Mouse (Mus musculus): ENCODE measurements around the gene Lce3e. TPM values are rescaled to one million over a fixed set of nuclear protein-coding genes. Genes with fewer than 3 reads are reported as not detected.

Gene Lce3e
- total and polyA plus RNA-seq, 3 experiments, result not detected

DNA sequence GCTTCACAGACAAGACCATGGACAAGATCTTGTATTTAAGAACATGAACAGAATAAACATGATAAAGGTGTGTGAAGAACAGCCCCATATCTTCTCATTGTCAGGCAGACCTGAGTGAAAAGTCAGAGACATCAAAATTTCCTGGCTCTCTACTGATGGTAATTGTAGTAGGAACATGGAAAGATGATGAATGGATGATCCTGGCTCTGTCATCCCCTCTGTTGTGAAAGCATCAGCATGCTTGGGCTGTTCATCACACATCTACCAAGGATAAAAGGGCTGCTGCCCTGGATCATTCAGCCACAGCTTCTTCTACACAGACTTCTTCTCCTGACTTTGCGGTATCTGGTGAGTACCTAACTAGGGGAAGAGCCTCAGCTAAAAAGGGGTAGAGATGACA, 9.8 kb upstream of the Lce3e start, which contains the start of gene Lce3d:
Lce3d (plus strand) TSS at position 301 of the 400 bp plus-strand sequence.
- no peak for DNase-seq (ENCODE audit: low read depth, low spot score)
- Histone ChIP-seq H3K36me3 (ENCODE audit: control insufficient read depth in 1 of 2, insufficient read depth in 2 of 2, low read length in 2 of 2) (no peaks in the 10 kb centered on the region), H3K27ac (ENCODE audit: control insufficient read depth, low read depth, low read length) (no peak within 1 kb of the TSS), H3K27me3 (ENCODE audit: control insufficient read depth in 1 of 2, insufficient read depth in 2 of 2, low read length in 2 of 2) (no peaks in the 10 kb centered on the region), H3K9me3 (replicated peaks; ENCODE audit: insufficient read depth, low read length) (no peaks in the 10 kb centered on the region), H3K4me3 (ENCODE audit: control insufficient read depth in 1 of 2, insufficient read depth in 1 of 2, low read depth in 2 of 2, low read length in 2 of 2) (no peak within 1 kb of the TSS), H3K4me1 (ENCODE audit: control insufficient read depth in 1 of 2, insufficient read depth in 2 of 2, low read length in 2 of 2) (no peaks in the 10 kb centered on the region), H3K79me2 (ENCODE audit: control insufficient read depth, insufficient read depth, low read length, poor library complexity) (no peaks in the 10 kb centered on the region), H3K9ac (ENCODE audit: control insufficient read depth, low read depth, low read length, poor library complexity, severe bottlenecking) (no peak within 1 kb of the TSS)
- no peak for TF ChIP-seq MAZ (IDR thresholded peaks at IDR 0.05; ENCODE audit: low read depth, low read length)
- TF ChIP-seq JUND (IDR thresholded peaks at IDR 0.05; ENCODE audit: low read depth, low read length), result no peak
- TF ChIP-seq POLR2AphosphoS2 (IDR thresholded peaks at IDR 0.05; ENCODE audit: low read length), result no peak
- no peak for TF ChIP-seq POLR2A (IDR thresholded peaks at IDR 0.05; ENCODE audit: control insufficient read depth in 1 of 2, insufficient read depth in 1 of 2, low read depth in 1 of 2, low read length in 2 of 2, poor library complexity in 1 of 2)
- TF ChIP-seq CHD1 (IDR thresholded peaks at IDR 0.05; ENCODE audit: low read depth, low read length), result no peak
- TF ChIP-seq RCOR1 (IDR thresholded peaks at IDR 0.05; ENCODE audit: low read depth, low read length), result no peak
- TF ChIP-seq NRF1 (IDR thresholded peaks at IDR 0.05; ENCODE audit: insufficient read depth, low read depth, low read length, poor library complexity, severe bottlenecking), result no peak
- TF ChIP-seq MAX (IDR thresholded peaks at IDR 0.05; ENCODE audit: low read length), result no peak
- TF ChIP-seq MXI1 (IDR thresholded peaks at IDR 0.05; ENCODE audit: low read depth, low read length), result no peak

DNA sequence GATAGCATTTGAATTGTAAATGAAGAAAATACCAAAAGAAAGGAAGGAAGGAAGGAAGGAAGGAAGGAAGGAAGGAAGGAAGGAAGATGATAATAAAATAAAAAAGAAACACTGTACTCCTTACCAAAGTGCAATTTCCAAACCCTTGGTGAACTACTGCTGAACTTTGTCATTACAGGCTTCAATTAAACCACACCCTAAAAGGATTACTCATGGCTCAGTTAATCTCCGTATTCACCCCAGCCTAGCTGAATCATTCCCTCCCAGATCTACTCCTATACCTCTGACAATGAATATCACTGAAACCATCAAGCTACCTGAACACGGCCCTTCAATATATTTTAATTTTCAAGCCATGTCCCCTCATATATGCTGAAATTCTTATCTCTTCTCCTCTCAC, 11.6 kb downstream of the Lce3e start:
- H3K9ac ChIP-seq (ENCODE audit: control insufficient read depth, low read depth, low read length, poor library complexity, severe bottlenecking), result no peak overlapping the region
- H3K79me2 ChIP-seq (ENCODE audit: control insufficient read depth, insufficient read depth, low read length, poor library complexity), result no peaks in the 10 kb centered on the region
- no peaks in the 10 kb centered on the region for H3K4me1 ChIP-seq (ENCODE audit: control insufficient read depth in 1 of 2, insufficient read depth in 2 of 2, low read length in 2 of 2)
- H3K9me3 ChIP-seq (replicated peaks; ENCODE audit: insufficient read depth, low read length), result no peaks in the 10 kb centered on the region
- H3K27ac ChIP-seq (ENCODE audit: control insufficient read depth, low read depth, low read length), result no peak overlapping the region
- H3K36me3 ChIP-seq (ENCODE audit: control insufficient read depth in 1 of 2, insufficient read depth in 2 of 2, low read length in 2 of 2), result no peaks in the 10 kb centered on the region
- TF ChIP-seq NELFE (IDR thresholded peaks at IDR 0.05; ENCODE audit: low read depth, low read length), result no peak
- no peak for TF ChIP-seq ZNF384 (IDR thresholded peaks at IDR 0.05; ENCODE audit: low read depth, low read length)
- TF ChIP-seq RAD21 (IDR thresholded peaks at IDR 0.05; ENCODE audit: low read depth, low read length), result no peak
- no peak for TF ChIP-seq UBTF (IDR thresholded peaks at IDR 0.05; ENCODE audit: borderline replicate concordance, insufficient read depth, low read depth, low read length)
- no peak for TF ChIP-seq MEF2A (IDR thresholded peaks at IDR 0.05; ENCODE audit: extremely low read depth, insufficient replicate concordance, low read depth, low read length, poor library complexity, severe bottlenecking)
- TF ChIP-seq POLR2A (IDR thresholded peaks at IDR 0.05; ENCODE audit: control insufficient read depth in 1 of 2, insufficient read depth in 1 of 2, low read depth in 1 of 2, low read length in 2 of 2, poor library complexity in 1 of 2), result no peak
- TF ChIP-seq TAL1 (IDR thresholded peaks at IDR 0.05; ENCODE audit: low read length), result no peak
- TF ChIP-seq E2F4 (IDR thresholded peaks at IDR 0.05; ENCODE audit: borderline replicate concordance, low read depth, low read length), result no peak
- no peak for TF ChIP-seq CTCF (IDR thresholded peaks at IDR 0.05 in 2 of 3, conservative IDR thresholded peaks at IDR 0.05 in 1 of 3; ENCODE audit: control insufficient read depth in 1 of 3, insufficient read depth in 1 of 3, low read depth in 2 of 3, low read length in 3 of 3, poor library complexity in 1 of 3, severe bottlenecking in 1 of 3)
- no peak for TF ChIP-seq POLR2AphosphoS5 (IDR thresholded peaks at IDR 0.05; ENCODE audit: borderline replicate concordance, low read depth, low read length)
- TF ChIP-seq RCOR1 (IDR thresholded peaks at IDR 0.05; ENCODE audit: low read depth, low read length), result no peak
- no peak for TF ChIP-seq USF1 (IDR thresholded peaks at IDR 0.05; ENCODE audit: low read depth, low read length)
- no peak for TF ChIP-seq EP300 (IDR thresholded peaks at IDR 0.05; ENCODE audit: low read depth in 1 of 2, low read length in 2 of 2)
- no peak for DNase-seq (ENCODE audit: low read depth, low spot score)
- no peaks in the 10 kb centered on the region for H3K27me3 ChIP-seq (ENCODE audit: control insufficient read depth in 1 of 2, insufficient read depth in 2 of 2, low read length in 2 of 2)
- no peak overlapping the region for H3K4me3 ChIP-seq (ENCODE audit: control insufficient read depth in 1 of 2, insufficient read depth in 1 of 2, low read depth in 2 of 2, low read length in 2 of 2)
